Mouse (Mus musculus): ENCODE data around the gene Aldh1a7. TPM values are rescaled to one million over a fixed set of nuclear protein-coding genes. Genes with fewer than 3 reads are reported as not detected.
"Not testable (repeated sequence)": the region's sequence is repeated elsewhere in the genome, so short reads cannot be mapped to it uniquely, and the experiment has no call there.

Aldh1a7 gene
- polyA plus RNA-seq, 1 experiment from 2014 or later: 3.3 TPM

DNA sequence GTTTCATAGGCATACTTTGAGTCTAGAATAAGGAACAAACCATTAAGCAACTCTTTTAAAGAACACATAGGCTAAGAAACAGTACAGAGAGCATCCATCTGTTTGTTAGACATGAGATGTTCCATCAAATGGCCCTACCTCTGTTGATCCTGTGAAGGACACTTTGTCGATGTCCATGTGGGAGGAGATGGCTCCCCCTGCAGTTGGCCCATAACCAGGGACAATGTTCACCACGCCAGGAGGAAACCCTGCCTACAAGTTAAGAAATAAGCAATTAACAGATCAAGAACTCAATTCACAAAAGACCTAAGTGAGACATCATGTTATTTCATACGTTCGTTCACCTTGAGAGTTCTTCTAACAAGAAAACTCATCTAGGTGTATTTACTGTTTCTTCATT is 12.8 kb downstream of the Aldh1a7 start:
- WGBS: 78% methylated on average over 4 of the region's 4 CpGs
- Histone ChIP-seq H3K9me3 (no peaks in the 10 kb centered on the region), H3K4me3 (no peak overlapping the region), H3K4me1 (no peaks in the 10 kb centered on the region), H3K36me3 (no peaks in the 10 kb centered on the region), H3K9ac (no peak overlapping the region), H3K27ac (replicated peaks) (no peak overlapping the region), H3K4me2 (no peak overlapping the region), H3K27me3 (replicated peaks) (no peaks in the 10 kb centered on the region)
- ATAC-seq (ENCODE audit: extremely low read depth, insufficient number of reproducible peaks, low FRiP score, low TSS enrichment): no peak

GRCm38 (mm10) chr19:20707159-20707558 is 20.2 kb downstream of the Aldh1a7 start:
- no peaks in the 10 kb centered on the region for H3K9me3 ChIP-seq
- no peaks in the 10 kb centered on the region for H3K36me3 ChIP-seq
- no peak overlapping the region for H3K4me2 ChIP-seq
- ATAC-seq (ENCODE audit: extremely low read depth, insufficient number of reproducible peaks, low FRiP score, low TSS enrichment): no peak
- H3K4me1 ChIP-seq: no peaks in the 10 kb centered on the region
- H3K4me3 ChIP-seq: no peak overlapping the region
- H3K27ac ChIP-seq (replicated peaks): no peak overlapping the region
- H3K27me3 ChIP-seq (replicated peaks): no peaks in the 10 kb centered on the region
- no peak overlapping the region for H3K9ac ChIP-seq

GRCm38 (mm10) chr19:20706747-20707146 is 20.6 kb downstream of the Aldh1a7 start:
- no peaks in the 10 kb centered on the region for H3K27me3 ChIP-seq (replicated peaks)
- no peaks in the 10 kb centered on the region for H3K36me3 ChIP-seq
- H3K9ac ChIP-seq: no peak overlapping the region
- no peak overlapping the region for H3K4me3 ChIP-seq
- no peaks in the 10 kb centered on the region for H3K9me3 ChIP-seq
- no peaks in the 10 kb centered on the region for H3K4me1 ChIP-seq
- no peak overlapping the region for H3K27ac ChIP-seq (replicated peaks)
- H3K4me2 ChIP-seq: no peak overlapping the region
- WGBS: 79% methylated on average over 4 of the region's 4 CpGs
- ATAC-seq (ENCODE audit: extremely low read depth, insufficient number of reproducible peaks, low FRiP score, low TSS enrichment): no peak

GRCm38 (mm10) chr19:20702074-20702473 is 25.3 kb downstream of the Aldh1a7 start:
- Histone ChIP-seq H3K36me3 (no peaks in the 10 kb centered on the region), H3K9me3 (no peaks in the 10 kb centered on the region), H3K4me3 (no peak overlapping the region), H3K9ac (no peak overlapping the region), H3K4me1 (no peaks in the 10 kb centered on the region), H3K27ac (replicated peaks) (no peak overlapping the region), H3K4me2 (no peak overlapping the region), H3K27me3 (replicated peaks) (no peaks in the 10 kb centered on the region)
- 68% methylated on average over 3 of the region's 3 CpGs for WGBS
- ATAC-seq (ENCODE audit: extremely low read depth, insufficient number of reproducible peaks, low FRiP score, low TSS enrichment): no peak

GRCm38 (mm10) chr19:20677697-20678355 is 49.5 kb downstream of the Aldh1a7 start:
- Histone ChIP-seq H3K27ac (replicated peaks) (no peak overlapping the region), H3K4me2 (no peak overlapping the region), H3K9me3 (no peaks in the 10 kb centered on the region), H3K27me3 (replicated peaks) (no peaks in the 10 kb centered on the region), H3K4me1 (no peaks in the 10 kb centered on the region), H3K4me3 (no peak overlapping the region), H3K36me3 (no peaks in the 10 kb centered on the region), H3K9ac (no peak overlapping the region)
- WGBS: 73% methylated on average over 3 of the region's 3 CpGs
- ATAC-seq (ENCODE audit: extremely low read depth, insufficient number of reproducible peaks, low FRiP score, low TSS enrichment): no peak

- H3K9me3 ChIP-seq: no peaks in the 10 kb centered on the region
- no peak for ATAC-seq (ENCODE audit: extremely low read depth, insufficient number of reproducible peaks, low FRiP score, low TSS enrichment)
- H3K4me1 ChIP-seq: no peaks in the 10 kb centered on the region
- no peaks in the 10 kb centered on the region for H3K27me3 ChIP-seq (replicated peaks)
- no peak overlapping the region for H3K4me3 ChIP-seq
- H3K4me2 ChIP-seq: no peak overlapping the region
- WGBS: 67% methylated on average over 3 of the region's 3 CpGs
- H3K27ac ChIP-seq (replicated peaks): no peak overlapping the region
- no peaks in the 10 kb centered on the region for H3K36me3 ChIP-seq
- no peak overlapping the region for H3K9ac ChIP-seq
Observed at GRCm38 (mm10) chr19:20654141-20654873, 73.1 kb downstream of the Aldh1a7 start.

DNA sequence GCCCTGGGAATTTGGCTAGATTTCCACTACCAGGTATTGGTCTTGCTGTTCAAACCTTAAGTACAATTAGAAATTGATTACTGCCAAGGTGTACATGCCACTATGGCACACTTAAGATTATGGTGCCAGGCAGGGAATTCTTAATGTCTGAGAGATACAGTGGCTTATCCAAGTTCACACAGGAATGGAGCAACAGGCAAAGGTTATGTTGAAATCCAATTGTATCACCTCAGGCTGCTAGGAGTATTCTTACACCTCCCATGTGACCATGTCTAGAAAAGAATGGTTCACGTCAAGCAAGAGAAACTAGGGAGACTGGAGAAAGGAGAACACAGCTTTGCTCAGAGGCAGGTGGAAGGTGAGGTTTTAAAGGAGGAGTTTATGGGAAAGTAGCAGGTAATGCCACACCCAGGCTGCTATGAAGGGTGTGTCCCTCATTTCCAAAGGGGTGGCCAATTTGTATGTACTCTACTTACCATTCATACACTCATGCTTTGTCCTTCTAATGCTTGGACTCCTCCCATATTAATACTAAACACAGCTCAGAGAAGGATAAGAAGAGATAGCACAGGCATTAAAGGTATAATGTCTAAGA is 74.2 kb downstream of the Aldh1a7 start:
- Histone ChIP-seq H3K9ac (no peak overlapping the region), H3K4me2 (no peak overlapping the region), H3K27me3 (replicated peaks) (no peaks in the 10 kb centered on the region), H3K9me3 (no peaks in the 10 kb centered on the region), H3K4me1 (no peaks in the 10 kb centered on the region), H3K4me3 (no peak overlapping the region), H3K27ac (replicated peaks) (no peak overlapping the region), H3K36me3 (no peaks in the 10 kb centered on the region)
- 69% methylated on average over 1 of the region's 1 CpGs for WGBS
- ATAC-seq (ENCODE audit: extremely low read depth, insufficient number of reproducible peaks, low FRiP score, low TSS enrichment): no peak

GRCm38 (mm10) chr19:20650008-20650407 is 77.4 kb downstream of the Aldh1a7 start:
- H3K4me2 ChIP-seq: no peak overlapping the region
- no peaks in the 10 kb centered on the region for H3K27me3 ChIP-seq (replicated peaks)
- H3K27ac ChIP-seq (replicated peaks): no peak overlapping the region
- no peaks in the 10 kb centered on the region for H3K9me3 ChIP-seq
- H3K9ac ChIP-seq: no peak overlapping the region
- no peak overlapping the region for H3K4me3 ChIP-seq
- ATAC-seq (ENCODE audit: extremely low read depth, insufficient number of reproducible peaks, low FRiP score, low TSS enrichment): no peak
- H3K36me3 ChIP-seq: no peaks in the 10 kb centered on the region
- no peaks in the 10 kb centered on the region for H3K4me1 ChIP-seq
- WGBS: 44% methylated on average over 2 of the region's 2 CpGs

- ATAC-seq (ENCODE audit: extremely low read depth, insufficient number of reproducible peaks, low FRiP score, low TSS enrichment); H3K4me2 ChIP-seq; H3K36me3 ChIP-seq; H3K9me3 ChIP-seq; H3K27ac ChIP-seq (replicated peaks); H3K9ac ChIP-seq; H3K27me3 ChIP-seq (replicated peaks); H3K4me3 ChIP-seq; H3K4me1 ChIP-seq: not testable (repeated sequence)
Observed at GRCm38 (mm10) chr19:20647496-20647895, 79.9 kb downstream of the Aldh1a7 start.

DNA sequence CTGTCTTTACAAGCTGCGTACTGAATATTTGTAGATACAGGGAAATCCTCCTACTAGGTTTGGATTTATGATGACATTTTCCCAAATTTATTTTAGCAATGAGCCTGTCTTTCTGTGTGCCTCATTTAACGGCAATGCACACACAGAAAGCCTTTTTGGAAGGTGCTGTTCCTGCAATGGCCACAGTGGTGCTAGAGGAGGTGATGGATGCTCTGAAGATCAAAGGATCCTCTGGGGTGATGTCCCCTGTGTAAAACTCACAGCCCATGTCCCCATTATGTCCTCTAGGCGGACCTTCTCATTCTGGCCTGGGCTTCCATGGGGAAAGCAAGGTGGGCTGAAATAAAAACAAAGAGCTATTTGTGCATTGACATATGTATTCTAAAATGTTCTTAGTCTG is 83.0 kb downstream of the Aldh1a7 start:
- Histone ChIP-seq H3K27ac (replicated peaks) (no peak overlapping the region), H3K9me3 (no peaks in the 10 kb centered on the region), H3K4me1 (no peaks in the 10 kb centered on the region), H3K36me3 (no peaks in the 10 kb centered on the region), H3K9ac (no peak overlapping the region), H3K4me3 (no peak overlapping the region), H3K27me3 (replicated peaks) (no peaks in the 10 kb centered on the region), H3K4me2 (no peak overlapping the region)
- ATAC-seq (ENCODE audit: extremely low read depth, insufficient number of reproducible peaks, low FRiP score, low TSS enrichment): no peak
- WGBS: 70% methylated on average over 3 of the region's 3 CpGs

Data from heart, embryonic 13.5 days (tissue).